Mouse (Mus musculus) CD4-positive naive resting alpha-beta T cell, adult 57 days (primary cell): ENCODE results near the gene Pnma5. TPM values are rescaled to one million over a fixed set of nuclear protein-coding genes. Genes with fewer than 3 reads are reported as not detected.

Experiments used
- total RNA-seq: library from RNA; stranded (reverse); gene quantifications from one replicate; pipeline ENCODE4 v1.2.4, GENCODE M21; 2023

Gene Pnma5
- total RNA-seq: 1.7 TPM

GRCm38 (mm10) chrX:73037003-73037402 lies at the start of gene Pnma5:
Gene Pnma5, minus strand, starts transcription at chrX:73037103.

GRCm38 (mm10) chrX:73082267-73083055 lies 45.6 kb upstream of the Pnma5 start, which contains the start of gene Xlr4a:
Gene Xlr4a, minus strand, starts transcription at chrX:73082478.

GRCm38 (mm10) chrX:73064415-73064793 lies 27.5 kb upstream of the Pnma5 start, which contains the start of gene Pnma3:
Gene Pnma3, plus strand, starts transcription at chrX:73064787.

GRCm38 (mm10) chrX:72986841-72987519 lies 49.9 kb downstream of the Pnma5 start, which contains the start of gene Zfp185:
Gene Zfp185, plus strand, starts transcription at chrX:72987339.

Other genes starting within 250 kb of the Pnma5 start
- not detected for gene Gabrq, start 211.9 kb downstream of the Pnma5 start, total RNA-seq
- 39.9 TPM for gene Cetn2, start 118.7 kb downstream of the Pnma5 start, total RNA-seq
- gene Nsdhl, start 118.5 kb downstream of the Pnma5 start, total RNA-seq: 11.3 TPM
- 1.4 TPM for gene Zfp185, start 49.8 kb downstream of the Pnma5 start, total RNA-seq
- not detected for gene Pnma3, start 27.7 kb upstream of the Pnma5 start, total RNA-seq
- 47.3 TPM for gene Xlr4a, start 45.4 kb upstream of the Pnma5 start, total RNA-seq
- 1.0 TPM for gene Xlr3a, start 60.0 kb upstream of the Pnma5 start, total RNA-seq
- 1.7 TPM for gene Gm14685, start 79.9 kb upstream of the Pnma5 start, total RNA-seq
- not detected for gene Xlr5b, start 111.7 kb upstream of the Pnma5 start, total RNA-seq
- not detected for gene DXBay18, start 112.3 kb upstream of the Pnma5 start, total RNA-seq
- gene Spin2d, start 139.9 kb upstream of the Pnma5 start, total RNA-seq: not detected
- 5.2 TPM for gene Xlr3b, start 155.1 kb upstream of the Pnma5 start, total RNA-seq
- 86.9 TPM for gene Xlr4b, start 177.2 kb upstream of the Pnma5 start, total RNA-seq
- gene F8a, start 191.2 kb upstream of the Pnma5 start, total RNA-seq: 18.5 TPM
- 60.6 TPM for gene Xlr4c, start 206.0 kb upstream of the Pnma5 start, total RNA-seq
- gene Xlr3c, start 228.3 kb upstream of the Pnma5 start, total RNA-seq: not detected